Mouse (Mus musculus): ENCODE results near the gene Armh3. TPM values are rescaled to one million over a fixed set of nuclear protein-coding genes. Genes with fewer than 3 reads are reported as not detected.

The Armh3 gene
- total and polyA plus RNA-seq, 3 experiments, result 1.1 to 4.9 (median 1.9) TPM

- peak; percentile 83 for DNase-seq (ENCODE audit: extremely low read depth)
- Histone ChIP-seq H3K9me3 (replicated peaks; ENCODE audit: low read length) (no peaks in the 10 kb centered on the region), H3K79me2 (replicated peaks; ENCODE audit: control insufficient read depth, extremely low read depth, insufficient read depth, poor library complexity, severe bottlenecking) (peaks cover 62% of the 10 kb centered on the region), H3K4me1 (ENCODE audit: control insufficient read depth in 1 of 2, insufficient read depth in 2 of 2) (peaks cover 8 to 53% of the 10 kb centered on the region in 2 experiments), H3K4me3 (replicated peaks in 1 of 3; ENCODE audit: low read depth in 2 of 3, low read length in 2 of 3, poor library complexity in 1 of 3) (peak overlapping the region in 2 of 3 experiments; percentile 12 to 56), H3K27me3 (replicated peaks) (peaks cover 12% of the 10 kb centered on the region), H3K4me2 (ENCODE audit: insufficient read depth, low read depth, poor library complexity, severe bottlenecking) (peak overlapping the region; percentile 89), H3K27ac (ENCODE audit: insufficient read depth, low read depth) (peak overlapping the region; percentile 89), H3K9ac (ENCODE audit: insufficient read depth, low read depth) (peak overlapping the region; percentile 81), H3K36me3 (replicated peaks in 1 of 2; ENCODE audit: control insufficient read depth in 1 of 2, insufficient read depth in 1 of 2, low read length in 1 of 2) (peaks cover 0 to 5% of the 10 kb centered on the region in 2 experiments)
- dilution Hi-C loops (cut with MboI; ENCODE audit: extremely low pct_ligation_motif_present, extremely low pct_unique_long_range_greater_than_20kb, low sequenced_read_pairs) (no loop called here), in situ Hi-C loops (cut with MboI; ENCODE audit: low pct_ligation_motif_present, low pct_unique_long_range_greater_than_20kb, low sequenced_read_pairs) (no loop called here)
- TF ChIP-seq NRF1 (IDR thresholded peaks at IDR 0.05; ENCODE audit: low read depth, low read length), result no peak
- no peak; the same call in 1 of the 2 replicates for TF ChIP-seq MAZ (IDR thresholded peaks at IDR 0.05; ENCODE audit: low read depth, low read length)
- no peak for TF ChIP-seq POLR2AphosphoS2 (IDR thresholded peaks at IDR 0.05; ENCODE audit: low read depth, low read length)
- TF ChIP-seq ZNF384 (IDR thresholded peaks at IDR 0.05; ENCODE audit: low read depth, low read length), result no peak
- TF ChIP-seq RCOR1 (conservative IDR thresholded peaks at IDR 0.05; ENCODE audit: low read depth, low read length), result no peak
- TF ChIP-seq ZMIZ1 (IDR thresholded peaks at IDR 0.05; ENCODE audit: low read depth, low read length), result no peak; the same call in 1 of the 2 replicates
- TF ChIP-seq JUND (conservative IDR thresholded peaks at IDR 0.05; ENCODE audit: low read depth, low read length), result no peak
- TF ChIP-seq TCF12 (IDR thresholded peaks at IDR 0.05; ENCODE audit: low read depth, low read length), result peak; percentile 15; the same call in 1 of the 2 replicates
- no peak for TF ChIP-seq USF1 (IDR thresholded peaks at IDR 0.05; ENCODE audit: low read depth, low read length)
- no peak for TF ChIP-seq ZKSCAN1 (IDR thresholded peaks at IDR 0.05; ENCODE audit: borderline replicate concordance, low read depth, low read length)
- TF ChIP-seq TBP (conservative IDR thresholded peaks at IDR 0.05; ENCODE audit: low read depth, low read length), result peak; percentile 56; the same call in 1 of the 2 replicates
- no peak for TF ChIP-seq PAX5 (IDR thresholded peaks at IDR 0.05; ENCODE audit: low read length)
- TF ChIP-seq MYC (IDR thresholded peaks at IDR 0.05; ENCODE audit: low read depth, low read length), result no peak
- TF ChIP-seq SIN3A (IDR thresholded peaks at IDR 0.05; ENCODE audit: low read length), result no peak; the same call in 1 of the 2 replicates
- no peak for TF ChIP-seq SMC3 (IDR thresholded peaks at IDR 0.05; ENCODE audit: low read depth, low read length)
- peak; percentile 58 for TF ChIP-seq EP300 (IDR thresholded peaks at IDR 0.05; ENCODE audit: low read length)
- no peak for TF ChIP-seq ETS1 (conservative IDR thresholded peaks at IDR 0.05; ENCODE audit: low read depth, low read length)
- no peak for TF ChIP-seq MAFK (IDR thresholded peaks at IDR 0.05; ENCODE audit: insufficient replicate concordance, low read length)
- no peak for TF ChIP-seq CHD1 (IDR thresholded peaks at IDR 0.05; ENCODE audit: low read depth, low read length)
- TF ChIP-seq UBTF (IDR thresholded peaks at IDR 0.05; ENCODE audit: low read depth, low read length), result peak; percentile 60; the same call in 1 of the 2 replicates
- no peak for TF ChIP-seq JUN (IDR thresholded peaks at IDR 0.05; ENCODE audit: insufficient read depth, low read depth, low read length)
- no peak for TF ChIP-seq CHD2 (IDR thresholded peaks at IDR 0.05; ENCODE audit: low read length)
- TF ChIP-seq RAD21 (IDR thresholded peaks at IDR 0.05; ENCODE audit: low read depth, low read length), result no peak
- no peak for TF ChIP-seq NELFE (IDR thresholded peaks at IDR 0.05; ENCODE audit: low read depth, low read length)
- TF ChIP-seq USF2 (conservative IDR thresholded peaks at IDR 0.05; ENCODE audit: low read depth, low read length), result no peak
- no peak for TF ChIP-seq E2F4 (IDR thresholded peaks at IDR 0.05; ENCODE audit: insufficient replicate concordance, low read depth, low read length)
- TF ChIP-seq POLR2A (IDR thresholded peaks at IDR 0.05; ENCODE audit: low read depth, low read length), result peak; percentile 72
- no peak for TF ChIP-seq CTCF (conservative IDR thresholded peaks at IDR 0.05 in 1 of 2, IDR thresholded peaks at IDR 0.05 in 1 of 2; ENCODE audit: low read depth in 2 of 2, low read length in 2 of 2)
- TF ChIP-seq MXI1 (IDR thresholded peaks at IDR 0.05; ENCODE audit: low read depth, low read length), result peak; percentile 78; the same call in 1 of the 2 replicates
- TF ChIP-seq KAT2A (IDR thresholded peaks at IDR 0.05; ENCODE audit: insufficient replicate concordance, low read length), result no peak
- TF ChIP-seq MEF2A (IDR thresholded peaks at IDR 0.05; ENCODE audit: borderline replicate concordance, low read depth, low read length), result no peak
- no peak for TF ChIP-seq HCFC1 (IDR thresholded peaks at IDR 0.05; ENCODE audit: low read depth, low read length)
- no peak for TF ChIP-seq GABPA (IDR thresholded peaks at IDR 0.05; ENCODE audit: insufficient replicate concordance, low read depth, low read length)
- no peak for TF ChIP-seq ZC3H11A (IDR thresholded peaks at IDR 0.05; ENCODE audit: low read depth, low read length)
- TF ChIP-seq ELF1 (IDR thresholded peaks at IDR 0.05; ENCODE audit: low read depth, low read length), result no peak
- peak; percentile 96 for TF ChIP-seq BHLHE40 (IDR thresholded peaks at IDR 0.05; ENCODE audit: low read depth, low read length)
- peak; percentile 90 for TF ChIP-seq IRF4 (IDR thresholded peaks at IDR 0.05; ENCODE audit: low read depth, low read length)
- TF ChIP-seq MAX (IDR thresholded peaks at IDR 0.05; ENCODE audit: low read length), result peak; percentile 87
Measured at GRCm38 (mm10) chr19:46041299-46041932, 43.1 kb upstream of the Armh3 start.

Measured in CH12.LX (cell line).